Mouse (Mus musculus) frontal cortex, adult (tissue): Measurements from ENCODE around the gene Syt7.

Experiments used
- ATAC-seq: cut with Nextera tagmentation; 2 replicates; pipeline ENCODE4 v1.9.2; 2017; ENCODE audit warnings: mild to moderate bottlenecking, moderate library complexity, mixed read lengths; ENCODE audit not compliant: low TSS enrichment

Gene Syt7

DNA sequence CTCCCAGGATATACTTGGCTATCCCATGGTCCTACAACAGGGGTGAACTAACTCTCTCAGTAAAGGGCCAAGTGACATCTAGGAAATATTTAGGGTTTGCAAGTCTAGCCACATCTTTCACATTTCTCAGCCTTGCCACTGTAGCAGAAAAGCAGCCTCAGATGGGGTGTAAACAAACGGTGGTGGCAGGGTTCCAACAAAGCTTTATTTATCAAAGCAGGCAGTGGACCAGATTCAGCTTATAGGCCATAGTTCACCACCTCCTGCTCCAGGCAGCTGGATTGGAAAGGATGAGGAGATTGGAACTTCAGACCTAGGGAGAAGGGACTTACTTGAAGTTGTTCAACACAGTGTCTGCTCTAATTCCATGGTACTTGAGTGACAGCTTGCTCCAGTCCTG is 35.9 kb downstream of the Syt7 start:
- ATAC-seq = no peak

DNA sequence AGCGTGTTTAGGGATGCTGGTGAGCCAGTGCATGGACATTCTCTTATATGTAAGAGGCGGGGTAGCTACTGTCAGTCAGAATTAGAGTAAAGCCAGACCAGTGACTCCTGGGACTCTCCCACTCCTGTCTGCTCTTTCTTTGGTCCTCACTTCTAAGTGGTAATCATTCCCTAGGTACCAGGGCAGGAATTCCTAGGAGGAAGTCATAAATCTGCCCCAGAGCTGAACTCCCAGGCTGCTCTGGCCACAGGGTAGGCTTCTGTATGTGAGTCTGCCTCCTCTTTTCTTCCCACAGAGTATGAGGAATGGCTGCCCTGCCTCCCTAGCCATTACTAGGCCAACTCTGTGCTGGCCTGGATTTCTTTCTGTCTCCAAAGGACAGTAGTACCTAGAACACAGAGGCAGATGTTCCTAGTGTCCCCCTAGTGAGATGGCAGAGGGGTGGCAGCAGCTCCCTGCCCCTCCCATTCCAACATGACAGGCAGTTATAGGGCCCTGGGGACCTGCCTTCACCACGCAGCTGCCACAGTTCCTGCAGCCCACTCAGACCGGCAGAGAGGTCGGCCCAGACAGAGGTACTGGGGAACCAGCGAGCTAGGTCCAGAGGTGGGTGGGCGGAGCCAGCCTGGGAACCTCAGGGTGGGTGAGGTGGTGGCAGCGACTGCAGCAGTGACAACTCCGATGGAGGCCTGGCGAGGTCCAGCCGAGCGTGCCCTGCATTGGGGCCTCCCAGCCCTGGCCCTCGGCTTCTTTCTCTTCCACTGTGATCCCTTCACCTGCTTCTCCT is 36.8 kb downstream of the Syt7 start:
- ATAC-seq = no peak

DNA sequence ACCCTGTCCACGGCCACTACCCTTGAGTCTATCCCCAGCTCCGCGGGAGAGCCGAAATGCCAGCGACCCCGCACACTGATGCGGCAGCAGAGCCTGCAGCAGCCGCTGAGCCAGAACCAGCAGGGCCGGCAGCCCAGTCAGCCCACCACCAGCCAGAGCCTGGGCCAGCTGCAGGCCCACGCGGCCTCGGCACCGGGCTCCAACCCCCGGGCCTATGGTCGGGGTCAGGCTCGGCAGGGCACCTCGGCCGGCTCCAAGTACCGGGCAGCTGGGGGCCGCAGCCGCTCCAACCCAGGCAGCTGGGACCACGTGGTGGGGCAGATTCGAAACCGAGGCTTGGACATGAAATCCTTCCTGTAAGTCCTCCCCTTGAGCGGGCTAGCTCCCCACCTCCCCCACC is 37.4 kb downstream of the Syt7 start:
- no peak for ATAC-seq

DNA sequence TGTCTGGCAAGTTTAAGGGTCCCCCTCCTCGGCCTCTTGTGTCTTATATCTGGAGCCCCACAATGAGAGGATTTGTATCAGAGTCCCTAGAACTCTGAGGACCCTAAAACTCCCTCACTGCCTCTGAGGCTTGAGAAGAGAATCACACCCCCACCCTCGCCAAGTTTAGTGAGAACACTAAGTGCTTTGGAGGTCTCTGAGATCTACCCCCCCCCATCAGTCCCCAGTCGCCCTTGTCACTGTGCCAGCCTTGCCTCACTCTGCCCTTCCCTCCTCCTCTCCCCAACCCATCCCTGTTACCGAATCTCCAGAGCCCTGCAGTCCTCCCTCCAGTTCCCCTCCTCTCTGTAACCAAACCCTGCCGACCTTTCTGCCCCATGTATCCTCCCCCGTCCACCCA is 37.9 kb downstream of the Syt7 start:
- no peak for ATAC-seq

DNA sequence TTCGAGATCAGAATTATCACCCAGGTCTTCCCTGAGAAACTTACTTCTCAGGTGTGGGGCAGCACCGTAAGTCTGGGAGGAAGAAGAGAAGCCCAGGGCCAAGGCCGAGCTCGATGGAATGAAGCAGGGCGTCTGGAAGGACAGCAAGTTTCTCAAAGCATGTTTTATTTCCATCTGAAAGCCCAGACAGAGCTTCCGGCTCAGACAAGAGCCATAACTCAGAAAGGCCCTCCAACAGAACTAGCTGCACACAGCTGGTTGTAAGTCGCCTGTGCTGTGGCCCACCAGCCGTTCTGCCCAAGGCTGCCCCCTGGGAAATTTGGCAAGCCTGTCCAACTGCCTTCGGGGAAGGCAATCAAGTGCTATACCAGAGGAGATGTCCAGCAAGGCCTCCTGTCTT is 38.5 kb downstream of the Syt7 start:
- no peak for ATAC-seq

DNA sequence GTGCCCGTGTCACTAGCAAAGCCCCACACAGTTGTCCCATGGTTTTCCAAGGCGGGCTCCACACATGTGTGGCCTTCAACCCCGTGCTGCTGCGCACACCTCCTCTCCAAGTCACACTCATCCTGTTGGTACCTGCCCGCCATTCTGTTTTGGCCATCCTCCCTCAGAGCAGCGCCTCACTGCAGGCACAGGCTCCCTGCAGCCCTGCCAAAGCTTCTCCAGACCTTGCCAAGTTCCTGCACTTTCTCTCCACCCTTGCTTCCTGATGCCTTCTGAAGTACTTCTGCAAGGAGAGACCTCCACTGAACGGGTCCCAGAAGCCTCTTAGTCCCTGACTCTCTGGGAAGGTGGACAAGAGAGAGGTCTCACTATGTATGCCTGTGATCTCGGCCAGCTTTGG is 40.5 kb downstream of the Syt7 start:
- ATAC-seq = no peak

DNA sequence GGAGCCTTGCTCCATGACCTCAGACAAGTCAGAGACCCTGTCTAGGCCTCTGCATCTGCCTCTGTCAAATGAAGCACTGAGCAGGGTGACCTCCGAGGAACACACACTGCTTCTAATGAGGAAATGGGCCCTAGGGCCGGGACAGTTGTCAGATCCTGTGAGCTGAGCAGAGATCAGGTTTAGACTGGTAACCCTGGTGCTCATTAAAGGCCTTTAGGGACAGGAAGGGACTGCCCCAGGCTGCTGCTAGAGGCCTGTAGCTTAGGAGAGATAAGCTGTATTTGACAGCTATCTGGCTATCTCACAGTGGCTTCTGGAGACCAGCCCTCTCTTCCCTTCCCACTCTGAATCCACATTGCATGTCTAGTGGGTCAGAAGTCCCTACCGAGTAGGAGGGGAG is 42.5 kb downstream of the Syt7 start:
- no peak for ATAC-seq

DNA sequence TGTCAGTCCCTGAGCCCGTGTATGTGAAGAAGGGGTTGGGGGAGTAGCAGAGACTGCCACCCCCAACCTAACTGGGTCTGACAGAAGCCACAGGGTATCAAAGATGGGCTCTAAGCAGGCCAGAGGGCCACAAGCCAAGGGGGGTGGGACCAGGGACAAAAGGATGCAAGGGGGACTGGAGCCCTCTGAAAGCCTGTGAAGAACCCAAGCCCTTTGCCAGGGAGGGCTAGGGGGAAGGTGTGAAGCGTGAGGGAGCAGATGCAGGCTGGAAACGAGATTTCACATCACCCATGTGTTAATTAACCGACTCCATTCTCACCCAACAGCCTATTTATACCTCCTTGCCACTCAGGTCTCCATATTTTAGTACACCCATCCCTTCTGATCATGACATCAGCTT is 43.0 kb downstream of the Syt7 start:
- ATAC-seq = no peak

DNA sequence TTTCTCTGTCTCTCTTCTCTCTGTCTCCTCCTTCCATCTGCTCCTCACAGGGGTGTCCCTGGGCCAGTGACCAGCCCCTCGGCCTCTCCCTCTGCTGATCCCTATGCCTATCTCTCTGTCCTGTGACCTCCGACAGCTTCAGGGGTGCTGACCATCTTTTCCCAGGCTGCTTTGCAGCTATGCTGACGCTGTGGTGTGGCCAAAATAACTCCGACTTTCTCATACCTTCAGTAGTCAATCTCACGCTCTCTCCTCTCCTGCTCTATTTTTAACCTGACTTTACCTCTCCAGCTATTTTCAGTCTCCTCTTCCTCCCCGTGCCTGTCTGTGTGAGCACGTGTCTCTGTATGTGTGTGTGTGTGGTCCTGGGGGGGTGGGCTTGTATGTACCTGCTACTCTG is 44.3 kb downstream of the Syt7 start:
- ATAC-seq = no peak

DNA sequence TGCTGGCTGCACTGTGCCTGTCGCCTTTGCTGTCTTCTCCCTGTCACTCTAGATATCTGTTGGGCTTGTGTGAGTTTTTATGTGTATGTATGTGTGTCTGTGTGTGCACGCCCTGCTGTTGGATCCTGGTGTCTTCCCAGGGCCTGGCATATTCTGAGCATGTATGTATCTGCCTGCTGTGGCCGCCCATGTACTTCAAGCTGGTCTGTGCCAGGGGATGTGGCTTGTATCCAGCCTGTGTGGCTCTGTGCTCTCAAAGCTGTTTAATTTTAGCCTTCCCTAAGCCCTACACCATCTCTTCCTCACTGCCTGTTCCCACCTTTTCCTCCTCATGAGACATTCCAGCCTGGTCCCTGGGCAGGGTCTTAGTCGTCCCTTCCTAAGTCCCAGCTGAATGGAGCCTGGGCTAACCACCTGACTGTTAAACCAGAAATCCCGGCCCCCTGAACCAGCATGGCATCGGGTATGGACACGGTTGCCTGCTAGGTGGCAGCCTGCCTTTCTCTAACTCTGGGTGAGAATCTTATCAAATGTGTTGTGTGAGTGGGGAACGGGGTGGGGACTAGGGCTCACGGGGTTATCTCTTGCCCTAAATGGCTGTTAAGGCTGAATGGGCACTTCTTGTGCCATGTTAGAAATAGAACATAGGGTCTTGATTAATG is 45.1 kb downstream of the Syt7 start:
- ATAC-seq = peak; percentile 45

DNA sequence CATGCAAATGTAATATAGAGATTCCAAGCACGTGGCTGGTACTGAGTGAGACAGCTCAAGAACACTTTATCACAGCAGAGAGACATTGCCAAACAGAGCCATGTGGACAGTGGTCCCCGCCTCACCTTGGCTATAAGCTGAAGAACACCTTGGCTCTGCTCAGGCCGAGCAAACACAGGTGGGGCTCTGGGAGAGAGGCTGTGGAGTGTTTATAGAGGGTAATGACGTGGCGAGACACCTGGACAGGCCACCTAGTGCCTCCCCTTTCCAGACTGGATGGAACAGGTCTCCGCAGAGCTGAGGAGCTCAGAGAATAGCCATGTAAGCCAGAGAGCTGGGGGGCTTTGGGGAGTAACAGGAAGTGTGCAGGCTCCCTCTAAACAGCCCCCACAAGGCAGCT is 46.0 kb downstream of the Syt7 start:
- no peak for ATAC-seq

DNA sequence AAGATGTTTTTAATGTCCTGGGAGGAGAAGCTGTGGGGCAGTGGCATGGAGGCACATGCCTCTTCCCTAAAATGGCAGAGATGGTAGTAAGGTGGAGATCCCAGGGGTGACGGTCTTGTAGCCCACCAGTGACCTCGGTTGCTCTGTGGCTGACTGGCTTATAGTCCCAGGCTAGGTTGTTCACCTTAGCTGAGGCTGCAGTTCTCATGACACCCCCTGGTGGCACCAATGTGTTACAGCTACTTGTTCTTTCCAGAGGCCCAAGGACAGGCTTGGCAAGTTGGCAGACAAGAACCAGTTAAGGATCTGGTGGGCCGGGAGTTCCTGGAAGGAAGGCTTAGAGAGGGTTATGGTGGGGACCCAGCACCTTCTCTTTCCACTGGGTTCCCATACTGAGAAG is 47.0 kb downstream of the Syt7 start:
- ATAC-seq = peak; percentile 38; the same call in 1 of the 2 replicates

DNA sequence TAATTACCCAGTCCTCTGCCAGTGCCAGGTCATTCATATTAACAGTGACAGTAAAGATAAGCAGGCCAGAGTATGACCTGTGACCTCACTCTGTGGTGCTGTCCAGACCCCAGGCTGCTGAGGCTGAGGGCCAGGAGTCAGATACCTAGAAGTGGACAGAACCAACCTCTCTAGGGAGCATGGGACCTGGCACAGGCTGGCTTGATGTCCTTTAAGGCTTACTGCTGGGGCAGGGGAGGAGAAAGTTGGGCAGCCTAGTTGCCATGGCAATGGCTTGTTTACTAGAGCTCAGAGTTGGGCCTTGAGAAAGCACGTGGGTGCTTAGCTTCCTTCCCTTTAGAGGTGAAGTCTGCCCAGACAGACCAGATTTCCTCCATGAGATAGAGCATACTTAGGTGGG is 47.8 kb downstream of the Syt7 start:
- no peak for ATAC-seq

DNA sequence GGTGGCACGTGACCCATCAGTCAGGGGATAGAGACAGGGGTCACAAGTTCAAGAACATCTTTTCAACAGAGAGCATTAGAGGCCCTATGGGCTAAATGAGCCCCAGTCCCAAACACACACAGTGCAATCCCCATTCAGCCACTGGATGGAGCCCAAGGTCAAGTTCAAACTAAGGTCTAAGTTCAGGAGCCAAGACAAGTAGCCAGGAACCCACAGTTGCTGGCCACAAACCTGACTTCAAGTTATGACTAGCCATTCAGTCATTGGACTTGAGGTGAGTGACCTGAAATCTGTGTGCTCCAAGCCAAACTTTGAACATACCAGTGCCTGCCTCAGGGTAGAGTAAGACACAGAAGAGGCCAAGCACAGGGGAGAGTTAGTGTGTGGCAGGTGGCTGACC is 48.6 kb downstream of the Syt7 start:
- no peak for ATAC-seq

DNA sequence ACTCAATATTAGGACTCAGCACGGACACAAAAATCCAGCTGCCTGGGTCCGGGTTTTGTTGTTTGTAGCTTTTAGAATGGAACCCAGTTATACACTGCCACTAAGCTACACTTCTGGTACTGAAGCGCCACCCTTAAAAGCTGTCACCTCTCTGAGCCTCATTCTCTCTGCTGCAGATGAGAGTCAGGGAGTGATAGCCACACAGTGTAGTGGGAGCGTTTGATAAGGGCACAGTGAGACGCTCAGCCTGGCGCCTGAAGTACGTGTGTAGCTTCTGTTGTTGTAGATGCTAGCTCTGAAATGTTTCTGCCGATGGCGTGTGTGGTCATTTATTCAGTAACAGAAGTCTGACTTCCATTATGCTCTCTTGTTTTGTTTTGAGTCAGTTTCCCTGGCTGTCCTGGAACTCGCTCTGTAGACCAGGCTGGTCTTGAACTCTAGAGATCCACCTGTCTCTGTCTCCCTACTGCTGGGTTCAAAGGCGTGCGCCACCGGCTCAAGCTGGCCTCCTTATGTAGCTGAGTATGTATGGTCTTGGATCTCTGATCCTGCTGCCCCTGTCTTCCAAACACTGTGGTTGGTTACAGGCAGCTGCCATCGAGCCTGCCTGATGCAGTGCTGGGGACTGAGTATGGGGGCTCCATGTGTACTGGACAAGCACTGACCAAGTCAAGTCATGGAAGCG is 55.9 kb downstream of the Syt7 start:
- no peak for ATAC-seq

DNA sequence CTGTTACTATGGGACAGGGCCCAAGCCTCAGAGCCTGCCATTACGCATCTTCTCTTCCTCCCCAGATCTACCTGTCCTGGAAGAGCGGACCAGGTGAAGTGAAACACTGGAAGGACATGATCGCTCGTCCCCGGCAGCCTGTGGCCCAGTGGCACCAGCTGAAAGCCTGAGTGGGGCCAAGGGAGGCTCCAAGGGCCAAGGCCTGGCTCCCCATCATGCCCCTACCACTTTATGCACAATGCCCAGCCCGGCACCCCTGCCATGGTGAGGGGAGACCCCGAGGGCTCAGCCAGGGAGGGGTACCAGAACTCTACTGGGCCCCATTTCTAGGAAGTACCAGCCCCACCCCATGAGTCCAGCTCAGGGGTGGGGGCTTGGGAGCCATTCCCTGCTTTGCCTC is 59.4 kb downstream of the Syt7 start:
- no peak for ATAC-seq

DNA sequence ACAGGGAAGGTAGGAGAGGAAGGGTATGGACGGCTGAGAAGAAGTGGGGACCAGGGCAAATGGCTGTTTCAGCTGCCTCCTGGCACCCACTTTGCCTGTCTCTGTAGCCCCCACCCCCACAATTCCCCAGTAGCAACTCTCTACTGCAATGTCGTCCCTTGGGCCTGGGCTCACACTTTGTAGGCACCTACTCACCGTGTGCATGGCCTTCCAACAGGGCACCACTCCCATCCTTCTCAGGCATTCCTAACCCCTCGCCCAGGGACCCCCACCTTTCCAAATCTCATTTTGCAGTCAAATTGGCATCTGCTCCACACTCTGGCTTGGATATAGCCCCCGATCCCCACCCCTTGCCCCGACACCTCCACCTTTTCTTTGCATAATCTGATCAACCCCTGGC is 60.3 kb downstream of the Syt7 start:
- no peak for ATAC-seq

DNA sequence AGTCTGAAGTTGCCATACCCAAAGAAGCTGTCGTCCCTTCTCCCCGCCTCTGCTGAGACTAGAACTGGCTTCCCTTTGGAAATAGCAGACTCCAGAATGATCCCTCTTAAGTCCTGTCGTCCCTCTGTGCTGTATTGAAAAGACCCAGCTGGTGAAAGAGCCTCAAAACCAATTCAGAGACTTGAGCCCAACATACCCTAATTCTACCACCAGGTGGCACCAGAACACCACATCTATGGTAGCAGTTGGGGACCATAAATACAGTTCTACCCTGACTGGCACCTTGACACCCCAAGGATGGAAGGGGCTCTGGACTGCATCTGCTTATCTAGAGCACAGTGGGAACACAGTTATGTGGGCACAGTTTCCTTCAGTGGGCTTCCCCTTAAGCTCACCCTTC is 60.8 kb downstream of the Syt7 start:
- peak; percentile 72 for ATAC-seq

DNA sequence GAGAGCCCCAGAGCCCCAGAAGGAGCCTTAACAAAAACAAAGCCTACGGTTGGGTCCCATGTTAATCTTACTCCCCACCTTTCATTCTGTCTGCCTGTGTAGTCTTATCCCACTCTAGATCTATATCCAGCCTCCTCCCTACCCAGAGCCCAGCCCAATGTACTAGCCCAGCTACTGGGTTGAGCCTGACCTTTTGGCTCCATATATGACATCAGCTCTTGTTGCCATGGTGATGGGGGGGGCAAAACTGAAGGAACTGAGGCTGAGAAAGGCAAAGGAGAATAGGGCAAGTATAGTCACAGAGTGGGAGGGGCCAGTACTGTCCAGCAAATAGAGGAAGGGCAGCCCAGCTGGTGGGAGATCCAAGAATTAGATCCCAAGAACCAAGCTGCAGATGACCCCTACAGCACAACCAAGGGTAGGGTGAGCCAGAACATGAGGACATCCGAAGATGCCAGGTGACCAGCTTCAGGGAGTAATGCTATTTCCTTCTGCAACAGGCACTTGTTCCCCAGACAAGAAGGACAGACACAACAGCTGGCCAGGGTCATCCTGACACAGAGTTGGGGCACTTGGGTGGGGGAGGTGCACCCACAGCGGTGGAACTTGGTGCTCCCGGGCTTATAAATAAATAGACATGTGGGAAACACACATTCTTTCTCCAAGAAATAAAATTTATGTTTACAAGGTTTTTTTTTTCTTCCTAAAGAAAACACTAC is 66.0 kb downstream of the Syt7 start:
- no peak for ATAC-seq

DNA sequence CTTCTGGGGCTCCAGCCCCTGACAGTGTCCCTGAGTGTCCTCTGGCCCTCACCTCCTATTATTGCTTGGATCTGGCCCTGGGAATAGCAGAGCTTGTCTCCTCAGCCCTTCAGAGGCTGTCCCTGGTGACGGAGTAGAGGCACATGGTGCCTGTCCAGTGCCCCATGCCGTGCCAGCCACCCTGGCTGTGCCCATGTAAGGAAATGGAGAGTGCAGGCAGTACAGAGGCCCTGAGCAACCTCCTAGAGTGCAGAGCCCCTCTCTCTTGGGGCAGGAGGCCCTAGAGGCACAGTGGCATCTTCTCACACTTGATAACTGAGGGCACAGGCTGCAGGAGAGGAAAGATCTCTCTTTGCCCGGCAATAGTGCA is 66.5 kb downstream of the Syt7 start:
- no peak for ATAC-seq

DNA sequence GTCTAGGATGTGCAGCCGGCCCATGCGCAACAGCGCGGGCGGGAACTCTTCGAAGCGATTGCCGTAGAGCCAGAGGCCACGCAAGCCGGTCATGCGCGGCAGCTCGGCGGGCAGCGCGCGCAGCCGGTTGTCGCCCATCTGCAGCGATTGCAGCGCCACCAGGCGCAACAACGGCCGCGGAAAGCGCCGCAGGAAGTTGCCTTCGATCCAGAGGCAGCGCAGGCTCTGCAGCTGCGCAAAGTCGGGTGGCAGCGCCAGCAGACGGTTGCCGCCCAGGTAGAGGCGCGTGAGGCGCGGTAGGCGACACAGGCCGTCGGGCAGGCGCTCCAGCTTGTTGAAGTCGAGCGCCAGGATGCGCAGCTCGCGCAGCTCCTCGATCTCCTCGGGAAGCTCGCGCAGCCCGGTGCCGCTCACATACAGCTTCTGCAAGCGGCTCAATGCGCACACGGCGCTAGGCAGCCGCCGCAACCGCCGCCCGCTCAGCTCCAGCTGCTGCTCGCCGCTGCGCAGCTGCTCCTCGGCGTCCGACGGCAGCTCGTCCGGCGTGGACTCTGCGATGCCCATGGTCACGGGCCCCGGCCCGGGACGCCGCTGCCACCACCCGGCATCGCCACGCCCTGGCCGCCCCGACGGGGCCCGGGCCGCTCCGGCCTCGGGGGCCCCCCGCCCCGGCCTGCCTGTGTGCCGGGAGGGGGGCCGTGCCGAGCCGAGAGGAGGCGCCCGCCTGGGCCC is 68.0 kb downstream of the Syt7 start, which contains the start of gene Lrrc10b:
TSS of gene Lrrc10b (minus strand) at position 722 of the 732 bp plus-strand sequence.
- ATAC-seq = peak; percentile 47

DNA sequence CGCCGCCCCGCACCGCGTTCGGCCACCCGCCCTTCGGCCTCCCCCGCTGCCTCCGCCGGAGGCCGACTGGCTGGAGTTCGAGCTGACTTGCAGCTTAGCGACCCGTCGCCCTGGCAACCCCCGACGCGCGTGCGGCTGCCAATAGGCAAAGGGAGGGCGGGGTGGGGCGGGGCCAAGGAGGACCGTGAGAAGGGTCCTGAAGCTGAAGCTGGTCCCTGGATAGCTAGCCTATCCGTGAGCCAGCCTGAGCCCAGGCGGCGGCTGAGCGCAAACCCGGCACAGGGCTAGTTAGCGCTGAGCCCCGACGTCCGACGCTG is 68.6 kb downstream of the Syt7 start:
- ATAC-seq = no peak
